Mouse (Mus musculus): ENCODE results near the gene Noxo1.

DNA sequence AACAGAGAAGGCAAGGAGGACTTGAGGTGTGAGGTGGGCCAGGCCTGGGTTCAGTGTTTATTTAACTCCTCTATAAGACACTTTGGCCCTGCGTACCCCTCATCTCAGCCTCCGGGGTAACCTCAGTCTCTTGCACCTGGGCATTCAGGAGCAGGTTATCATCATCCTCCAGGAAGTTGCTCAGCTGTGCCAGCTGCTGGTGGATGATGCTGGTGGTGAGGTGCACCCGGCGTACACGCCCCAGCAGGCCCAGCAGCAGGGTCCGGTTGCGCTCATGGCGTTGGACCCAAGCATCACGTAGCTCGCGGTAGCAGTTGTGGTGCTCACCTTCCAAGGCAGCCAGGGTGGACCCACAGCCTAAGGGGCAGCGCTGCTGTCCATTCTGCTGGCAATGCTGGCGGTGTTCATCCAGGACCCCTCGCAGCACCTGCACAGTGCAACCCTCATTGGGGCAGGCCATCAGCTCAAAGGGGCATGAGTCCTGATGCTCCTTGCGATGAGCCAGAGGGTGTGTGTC is 20.2 kb downstream of the Noxo1 start:
- TF ChIP-seq CTCF (IDR thresholded peaks at IDR 0.05; ENCODE audit: control insufficient read depth, insufficient read depth, insufficient replicate concordance, low read depth, low read length) (no peak), POLR2A (IDR thresholded peaks at IDR 0.05; ENCODE audit: control insufficient read depth, low read depth, low read length) (no peak)

All from testis, adult 2 months (tissue).